Mouse (Mus musculus) heart, postnatal 25 days (tissue): ENCODE measurements around the gene Usp46. TPM values are rescaled to one million over a fixed set of nuclear protein-coding genes. Genes with fewer than 3 reads are reported as not detected.
"Not testable (repeated sequence)": the region's sequence is repeated elsewhere in the genome, so short reads cannot be mapped to it uniquely, and the experiment has no call there.

ENCODE experiments used
- DNase-seq: peaks from one replicate; pipeline ENCODE4 v3.0.0; 2022; ENCODE audit warnings: low spot score
- intact Hi-C: fragments of 180-260 bp; cut with DNase I; formaldehyde crosslinking; loops from one replicate; pipeline ENCODE4 v1.15.1; 2025
- total RNA-seq, 2 experiments: library from RNA; stranded (reverse); gene quantifications; 2 replicates each; pipeline ENCODE4 v1.2.3; 2021

Usp46 gene
- total RNA-seq, 2 experiments from 2014 or later, result 40.6 to 41.3 TPM

GRCm38 (mm10) chr5:73970024-73970628 is 98.1 kb downstream of the Usp46 start:
- peak; percentile 5 for DNase-seq
- intact Hi-C loops, result no loop called here

GRCm38 (mm10) chr5:73969338-73969737 is 98.9 kb downstream of the Usp46 start:
- intact Hi-C loops, result no loop called here
- no peak for DNase-seq

GRCm38 (mm10) chr5:73959779-73960178 is 108.5 kb downstream of the Usp46 start:
- intact Hi-C loops, result no loop called here
- DNase-seq, result no peak

GRCm38 (mm10) chr5:73958614-73959013 is 109.6 kb downstream of the Usp46 start:
- intact Hi-C loops, DNase-seq: not testable (repeated sequence)

GRCm38 (mm10) chr5:73958096-73958495 is 110.1 kb downstream of the Usp46 start:
- intact Hi-C loops, result no loop called here
- DNase-seq, result no peak

- no peak for DNase-seq
- intact Hi-C loops, result no loop called here
Measured at GRCm38 (mm10) chr5:73955691-73956090, 112.5 kb downstream of the Usp46 start.

GRCm38 (mm10) chr5:73955005-73955404 is 113.2 kb downstream of the Usp46 start:
- intact Hi-C loops, result no loop called here
- no peak for DNase-seq

GRCm38 (mm10) chr5:73953066-73953614 is 115.1 kb downstream of the Usp46 start:
- intact Hi-C loops, result no loop called here
- DNase-seq, result no peak

- no peak for DNase-seq
- intact Hi-C loops, result no loop called here
Measured at GRCm38 (mm10) chr5:73951649-73952000, 116.6 kb downstream of the Usp46 start.

GRCm38 (mm10) chr5:73950809-73951648 is 117.2 kb downstream of the Usp46 start:
- DNase-seq, result no peak
- intact Hi-C loops, result no loop called here

Other genes with a start within 250 kb of the Usp46 start
- gene Rasl11b, start 126.9 kb upstream of the Usp46 start, total RNA-seq, result 10 to 100 TPM; 35.8 to 50.2 TPM